Mouse (Mus musculus) midbrain, embryonic 13.5 days (tissue): ENCODE data around the gene Adh5. TPM values are rescaled to one million over a fixed set of nuclear protein-coding genes. Genes with fewer than 3 reads are reported as not detected.

ENCODE experiments used
- ATAC-seq: fragments of 200-750 bp; cut with Nextera tagmentation; 2 replicates; pipeline ENCODE4 v1.8.0; 2017; ENCODE audit warnings: mild to moderate bottlenecking, moderate TSS enrichment, moderate library complexity
- H3K27ac ChIP-seq: fragments of 300-500 bp; sonication (generic); 2 replicates; pipeline ENCODE4 v1.5.1; 2015; ENCODE audit warnings: inconsistent platforms, mild to moderate bottlenecking, moderate library complexity
- H3K27me3 ChIP-seq: fragments of 300-500 bp; sonication (generic); 2 replicates; pipeline ENCODE4 v1.6.1; 2015; ENCODE audit warnings: mild to moderate bottlenecking, inconsistent platforms
- H3K36me3 ChIP-seq: fragments of 300-500 bp; sonication (generic); 2 replicates; pipeline ENCODE4 v1.6.1; 2015; ENCODE audit warnings: mild to moderate bottlenecking, inconsistent platforms
- H3K4me1 ChIP-seq: fragments of 300-500 bp; sonication (generic); replicated peaks from 2 replicates; pipeline ENCODE4 v1.6.1; 2015; ENCODE audit warnings: inconsistent platforms
- H3K4me2 ChIP-seq: fragments of 300-500 bp; sonication (generic); replicated peaks from 2 replicates; pipeline ENCODE4 v1.6.1; 2015; ENCODE audit warnings: moderate library complexity, mild to moderate bottlenecking, inconsistent platforms
- H3K4me3 ChIP-seq: fragments of 300-500 bp; sonication (generic); replicated peaks from 2 replicates; pipeline ENCODE4 v1.5.1; 2015; ENCODE audit warnings: mild to moderate bottlenecking, inconsistent platforms
- H3K9ac ChIP-seq: fragments of 300-500 bp; sonication (generic); replicated peaks from 2 replicates; pipeline ENCODE4 v1.6.1; 2015; ENCODE audit warnings: mild to moderate bottlenecking, inconsistent platforms
- H3K9me3 ChIP-seq: fragments of 300-500 bp; sonication (generic); 2 replicates; pipeline ENCODE4 v1.6.1; 2016; ENCODE audit warnings: mild to moderate bottlenecking, inconsistent platforms
- WGBS: fragments of 180-500 bp; shearing (Covaris S2); methylation state at CpG from one replicate; pipeline ENCODE4 v1.1.7; 2015; 5-methylcytosine and 5-hydroxymethylcytosine counted together
- polyA plus RNA-seq: library from polyadenylated mRNA; unstranded; fragments of >200 nt; fragmentation: Nextera tagmentation; extraction: Ambion mirVana; gene quantifications from 2 replicates; pipeline ENCODE4 v1.2.1, GENCODE M21; 2015

Adh5 gene
- 243 and 250 TPM in 2 replicates for polyA plus RNA-seq

DNA sequence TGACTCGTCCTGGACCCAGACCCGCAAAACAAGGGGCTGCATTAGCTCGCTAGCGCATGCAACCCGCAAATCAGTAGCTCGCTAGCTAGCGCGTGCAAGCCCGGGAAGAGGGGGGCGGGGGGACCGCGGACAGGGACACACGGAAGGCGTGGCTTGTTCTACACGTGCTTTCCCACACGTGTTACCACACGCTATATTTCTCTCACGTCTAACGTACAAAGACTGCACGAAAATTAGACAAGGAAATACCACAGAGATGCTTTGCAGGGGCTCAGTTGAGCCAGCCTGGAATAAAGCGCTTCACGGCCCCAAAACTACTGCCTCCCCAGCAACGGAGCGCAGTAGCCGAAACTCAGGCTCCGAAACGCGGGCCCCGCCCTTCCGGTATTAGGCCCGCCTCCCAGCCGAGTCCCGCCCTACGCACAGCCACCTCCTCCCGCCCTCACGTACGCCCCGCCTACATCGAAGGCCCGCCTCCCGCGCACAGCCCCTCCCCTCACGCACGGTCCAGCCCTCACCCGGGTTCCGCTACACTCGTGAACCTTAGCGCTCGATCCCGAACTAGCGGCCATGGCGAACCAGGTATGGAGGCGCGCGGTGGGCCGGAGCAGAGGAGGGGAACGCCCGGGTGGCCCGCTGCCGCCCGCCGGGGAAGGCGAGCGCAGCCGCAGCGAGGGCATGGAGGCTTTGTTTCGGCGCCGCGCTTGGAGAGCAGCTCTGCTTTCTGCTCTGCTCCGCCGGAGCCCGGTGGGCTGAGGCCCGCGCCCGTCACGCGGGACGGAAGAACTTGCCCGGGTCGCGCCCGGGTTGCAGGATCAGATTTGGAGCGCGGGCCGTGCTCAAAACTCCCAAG, at the start of gene Adh5:
Gene Adh5 (plus strand): TSS at position 482 of the 853 bp plus-strand sequence.
- peak; percentile 97 for ATAC-seq
- Histone ChIP-seq H3K4me2 (peak within 1 kb of the TSS; percentile 77), H3K9me3 (no peaks in the 10 kb centered on the region), H3K27ac (peak within 1 kb of the TSS; percentile 89), H3K36me3 (peaks cover 29% of the 10 kb centered on the region), H3K9ac (peak within 1 kb of the TSS; percentile 90), H3K27me3 (no peaks in the 10 kb centered on the region), H3K4me1 (peaks cover 23% of the 10 kb centered on the region), H3K4me3 (peak within 1 kb of the TSS; percentile 84)
- under 1% methylated on average over 86 of the region's 86 CpGs for WGBS

DNA sequence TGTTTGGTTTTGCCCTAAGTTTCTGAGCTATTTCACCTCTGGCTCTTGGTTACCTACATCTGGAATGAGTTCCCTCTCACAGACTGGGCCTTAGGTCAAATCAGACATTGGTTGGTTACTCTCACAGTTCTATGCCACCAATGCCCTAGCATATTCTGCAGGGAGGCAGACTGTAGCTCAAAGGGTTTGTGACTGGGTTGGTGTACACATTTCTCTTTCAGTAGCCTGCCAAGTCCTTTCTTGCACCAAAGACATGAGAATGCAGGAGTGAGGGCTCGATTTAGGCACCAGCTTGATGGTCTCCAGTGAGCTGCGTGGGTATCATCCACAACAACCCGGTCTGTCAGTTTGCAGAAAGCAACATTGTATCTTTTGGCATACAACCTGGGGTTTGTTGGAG, 38.0 kb upstream of the Adh5 start:
- no peak for ATAC-seq
- Histone ChIP-seq H3K4me2 (no peak overlapping the region), H3K9me3 (no peaks in the 10 kb centered on the region), H3K4me3 (no peak overlapping the region), H3K27ac (no peak overlapping the region), H3K27me3 (no peaks in the 10 kb centered on the region), H3K36me3 (no peaks in the 10 kb centered on the region), H3K4me1 (no peaks in the 10 kb centered on the region), H3K9ac (no peak overlapping the region)
- WGBS, result 75% methylated on average over 3 of the region's 3 CpGs

- Histone ChIP-seq H3K9me3 (no peaks in the 10 kb centered on the region), H3K27ac (no peak overlapping the region), H3K36me3 (no peaks in the 10 kb centered on the region), H3K4me3 (no peak overlapping the region), H3K9ac (no peak overlapping the region), H3K4me1 (no peaks in the 10 kb centered on the region), H3K4me2 (no peak overlapping the region), H3K27me3 (no peaks in the 10 kb centered on the region)
- WGBS, result 53% methylated on average over 3 of the region's 3 CpGs
- ATAC-seq, result no peak
Measured at GRCm38 (mm10) chr3:138405341-138405740, 37.6 kb upstream of the Adh5 start.

GRCm38 (mm10) chr3:138405840-138406239, 37.1 kb upstream of the Adh5 start:
- 85% methylated on average over 7 of the region's 7 CpGs for WGBS

GRCm38 (mm10) chr3:138407920-138408319, 35.0 kb upstream of the Adh5 start:
- H3K4me2 ChIP-seq, result no peak overlapping the region
- no peaks in the 10 kb centered on the region for H3K36me3 ChIP-seq
- 91% methylated on average over 1 of the region's 1 CpGs for WGBS
- no peak overlapping the region for H3K4me3 ChIP-seq
- ATAC-seq, result no peak
- no peaks in the 10 kb centered on the region for H3K4me1 ChIP-seq
- no peak overlapping the region for H3K9ac ChIP-seq
- no peak overlapping the region for H3K27ac ChIP-seq
- H3K9me3 ChIP-seq, result no peaks in the 10 kb centered on the region
- H3K27me3 ChIP-seq, result no peaks in the 10 kb centered on the region

More at GRCm38 (mm10) chr3:138405840-138406239, 37.1 kb upstream of the Adh5 start:
- Histone ChIP-seq H3K4me1 (no peaks in the 10 kb centered on the region), H3K4me2 (no peak overlapping the region), H3K9ac (no peak overlapping the region), H3K4me3 (no peak overlapping the region), H3K9me3 (no peaks in the 10 kb centered on the region), H3K27ac (no peak overlapping the region), H3K27me3 (no peaks in the 10 kb centered on the region), H3K36me3 (no peaks in the 10 kb centered on the region)
- no peak for ATAC-seq

DNA sequence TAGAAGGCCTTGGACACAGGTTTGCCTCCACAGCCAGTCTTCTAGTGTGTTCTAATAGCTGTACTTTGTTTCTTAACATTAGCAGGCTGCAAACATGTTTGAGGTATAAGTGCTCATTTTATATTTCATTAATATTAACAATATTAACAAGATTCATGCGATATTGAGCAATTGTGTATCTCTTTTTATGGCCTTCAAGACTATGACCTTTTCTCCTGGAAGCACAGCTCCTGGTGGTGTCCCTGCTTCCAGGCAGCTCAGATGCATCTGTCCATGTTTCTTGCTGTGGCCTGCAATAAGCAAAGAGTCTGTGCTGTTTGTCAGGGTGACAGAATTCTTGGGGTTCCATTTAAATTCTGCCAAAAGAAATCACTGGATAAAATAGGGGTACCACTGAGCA, 33.3 kb upstream of the Adh5 start:
- Histone ChIP-seq H3K4me1 (no peaks in the 10 kb centered on the region), H3K9me3 (no peaks in the 10 kb centered on the region), H3K27ac (no peak overlapping the region), H3K27me3 (no peaks in the 10 kb centered on the region), H3K4me3 (no peak overlapping the region), H3K36me3 (no peaks in the 10 kb centered on the region), H3K4me2 (no peak overlapping the region), H3K9ac (no peak overlapping the region)
- WGBS, result 84% methylated on average over 1 of the region's 1 CpGs
- ATAC-seq, result no peak

- Histone ChIP-seq H3K36me3 (no peaks in the 10 kb centered on the region), H3K9me3 (no peaks in the 10 kb centered on the region), H3K9ac (no peak overlapping the region), H3K4me2 (no peak overlapping the region), H3K4me1 (no peaks in the 10 kb centered on the region), H3K27ac (no peak overlapping the region), H3K27me3 (no peaks in the 10 kb centered on the region), H3K4me3 (no peak overlapping the region)
- ATAC-seq, result no peak
- WGBS, result 75% methylated on average over 3 of the region's 3 CpGs
Measured at GRCm38 (mm10) chr3:138410211-138410610, 32.7 kb upstream of the Adh5 start.

- H3K4me2 ChIP-seq, result no peak within 1 kb of the TSS
- H3K9me3 ChIP-seq, result no peaks in the 10 kb centered on the region
- no peak for ATAC-seq
- WGBS, result 81% methylated on average over 6 of the region's 6 CpGs
- no peak within 1 kb of the TSS for H3K9ac ChIP-seq
- H3K36me3 ChIP-seq, result no peaks in the 10 kb centered on the region
- H3K4me3 ChIP-seq, result no peak within 1 kb of the TSS
- no peak within 1 kb of the TSS for H3K27ac ChIP-seq
- H3K27me3 ChIP-seq, result no peaks in the 10 kb centered on the region
- no peaks in the 10 kb centered on the region for H3K4me1 ChIP-seq
Measured at GRCm38 (mm10) chr3:138415121-138415690, 27.7 kb upstream of the Adh5 start, which contains the start of gene Adh4. Gene Adh4, plus strand, starts transcription at chr3:138415466.

DNA sequence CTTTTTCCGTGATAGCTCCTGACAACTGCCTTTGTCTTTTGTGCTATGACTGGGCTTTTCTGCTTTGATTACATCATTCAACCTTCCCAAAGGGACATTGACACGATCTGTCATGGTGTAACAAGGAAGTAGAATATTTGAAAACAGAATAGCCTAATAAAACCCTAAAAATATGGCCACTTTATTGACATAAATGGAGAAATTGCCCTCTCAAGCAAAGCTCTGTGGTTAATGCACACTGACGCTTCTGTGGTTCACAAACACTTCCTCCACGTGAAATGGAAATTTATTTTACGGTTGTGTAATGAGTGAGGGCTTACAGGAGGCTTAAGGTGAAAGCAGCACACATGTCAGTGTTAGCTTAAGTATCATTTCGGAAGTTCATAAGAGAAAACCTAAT, 23.5 kb upstream of the Adh5 start:
- Histone ChIP-seq H3K27me3 (no peaks in the 10 kb centered on the region), H3K4me2 (no peak overlapping the region), H3K9me3 (no peaks in the 10 kb centered on the region), H3K36me3 (no peaks in the 10 kb centered on the region), H3K4me1 (no peaks in the 10 kb centered on the region), H3K9ac (no peak overlapping the region), H3K27ac (no peak overlapping the region), H3K4me3 (no peak overlapping the region)
- 81% methylated on average over 6 of the region's 6 CpGs for WGBS
- ATAC-seq, result no peak

- H3K9me3 ChIP-seq, result no peaks in the 10 kb centered on the region
Measured at GRCm38 (mm10) chr3:138420385-138420784, 22.5 kb upstream of the Adh5 start.

GRCm38 (mm10) chr3:138423664-138424063, 19.2 kb upstream of the Adh5 start:
- no peak overlapping the region for H3K27ac ChIP-seq
- WGBS, result 77% methylated on average over 2 of the region's 2 CpGs
- no peak overlapping the region for H3K4me2 ChIP-seq
- H3K9me3 ChIP-seq, result no peaks in the 10 kb centered on the region
- no peak overlapping the region for H3K4me3 ChIP-seq
- ATAC-seq, result no peak
- H3K27me3 ChIP-seq, result no peaks in the 10 kb centered on the region
- no peaks in the 10 kb centered on the region for H3K4me1 ChIP-seq
- H3K9ac ChIP-seq, result no peak overlapping the region
- no peaks in the 10 kb centered on the region for H3K36me3 ChIP-seq

More at GRCm38 (mm10) chr3:138420385-138420784, 22.5 kb upstream of the Adh5 start:
- Histone ChIP-seq H3K9ac (no peak overlapping the region), H3K4me1 (no peaks in the 10 kb centered on the region), H3K4me3 (no peak overlapping the region), H3K27ac (no peak overlapping the region), H3K4me2 (no peak overlapping the region), H3K36me3 (no peaks in the 10 kb centered on the region), H3K27me3 (no peaks in the 10 kb centered on the region)
- no peak for ATAC-seq
- WGBS, result 95% methylated on average over 3 of the region's 3 CpGs

DNA sequence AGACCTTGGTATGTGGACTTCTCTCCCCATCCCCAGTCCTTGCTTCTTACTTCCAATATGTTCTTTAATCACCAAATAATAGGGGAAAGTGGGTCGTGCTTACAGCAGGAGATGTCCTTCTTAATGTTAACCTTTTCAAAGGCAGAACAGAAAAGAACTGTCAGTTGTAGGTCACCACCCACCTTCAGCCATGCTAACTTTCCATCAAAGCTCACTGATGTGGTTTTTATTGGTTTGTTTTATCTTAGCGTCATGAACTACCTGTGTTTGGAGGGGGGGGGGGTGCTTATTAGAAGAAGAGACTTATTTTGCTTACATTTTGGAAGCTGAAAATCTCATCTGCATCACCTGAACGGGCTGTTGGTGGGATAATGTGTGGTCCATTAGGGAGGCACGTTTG, 18.6 kb upstream of the Adh5 start:
- H3K9me3 ChIP-seq, result no peaks in the 10 kb centered on the region
- no peaks in the 10 kb centered on the region for H3K36me3 ChIP-seq
- H3K4me2 ChIP-seq, result no peak overlapping the region
- no peak for ATAC-seq
- H3K9ac ChIP-seq, result no peak overlapping the region
- H3K27ac ChIP-seq, result no peak overlapping the region
- WGBS, result 72% methylated on average over 4 of the region's 4 CpGs
- no peak overlapping the region for H3K4me3 ChIP-seq
- no peaks in the 10 kb centered on the region for H3K4me1 ChIP-seq
- H3K27me3 ChIP-seq, result no peaks in the 10 kb centered on the region
